Mouse (Mus musculus) lung, adult 2 months (tissue): Measurements from ENCODE around the gene Tmem208.

Experiments used
- CTCF ChIP-seq: fragments of 200-500 bp; IDR thresholded peaks from 2 replicates; pipeline ENCODE4 v1.5.1; 2011; ENCODE audit warnings: mild to moderate bottlenecking, low read length, control low read depth; ENCODE audit not compliant: insufficient read depth
- POLR2A ChIP-seq: fragments of 200-500 bp; IDR thresholded peaks from 2 replicates; pipeline ENCODE4 v1.6.1; 2011; ENCODE audit warnings: low read depth, mild to moderate bottlenecking, control low read depth, low read length, borderline replicate concordance; ENCODE audit errors: extremely low read depth

DNA sequence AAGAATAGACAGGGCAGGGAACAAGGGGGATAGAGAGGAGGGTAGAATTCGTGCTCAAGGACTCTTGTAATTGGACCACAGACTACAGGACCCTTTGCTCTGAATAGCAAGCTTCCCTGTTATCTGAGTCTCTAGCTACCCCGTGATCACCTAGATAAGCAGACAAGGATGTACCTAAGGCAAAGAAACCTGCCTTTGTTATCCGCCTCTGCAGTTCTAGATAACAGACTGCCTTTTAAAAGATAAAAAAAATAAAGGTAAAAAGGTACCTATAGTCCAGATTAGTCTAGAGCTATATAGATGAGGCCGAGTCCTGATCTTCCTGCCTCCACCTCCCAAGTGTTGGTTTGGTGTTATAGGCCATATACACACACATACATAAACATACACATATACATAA, 16.6 kb downstream of the Tmem208 start:
- no peak for TF ChIP-seq CTCF
- no peak for TF ChIP-seq POLR2A
